Mouse (Mus musculus): Measurements from ENCODE around the gene Acbd4. TPM values are rescaled to one million over a fixed set of nuclear protein-coding genes. Genes with fewer than 3 reads are reported as not detected.

Acbd4 gene
- polyA plus RNA-seq, 1 experiment, result 19.4 TPM

- no peak overlapping the region for H3K9ac ChIP-seq (ENCODE audit: low read depth, poor library complexity, severe bottlenecking)
- no peaks in the 10 kb centered on the region for H3K27me3 ChIP-seq (ENCODE audit: control insufficient read depth, insufficient read depth, low read length, poor library complexity, severe bottlenecking)
- H3K36me3 ChIP-seq (ENCODE audit: control insufficient read depth, insufficient read depth, low read length, poor library complexity, severe bottlenecking), result no peaks in the 10 kb centered on the region
- H3K4me3 ChIP-seq (ENCODE audit: low read depth, low read length), result no peak overlapping the region
- no peak for TF ChIP-seq CTCF (IDR thresholded peaks at IDR 0.05; ENCODE audit: low read depth, low read length)
- TF ChIP-seq EP300 (IDR thresholded peaks at IDR 0.05; ENCODE audit: insufficient read depth, low read depth, low read length), result no peak
- no peak for TF ChIP-seq POLR2A (IDR thresholded peaks at IDR 0.05; ENCODE audit: insufficient read depth, low read length)
- H3K4me1 ChIP-seq (ENCODE audit: control insufficient read depth, insufficient read depth, low read length), result peaks cover under 1% of the 10 kb centered on the region
- no peaks in the 10 kb centered on the region for H3K9me3 ChIP-seq (replicated peaks; ENCODE audit: control insufficient read depth, insufficient read depth, low read length, poor library complexity, severe bottlenecking)
- no peak overlapping the region for H3K27ac ChIP-seq (ENCODE audit: insufficient read depth, low read length)
These were observed 1.1 kb upstream of the Acbd4 start for GRCm38 (mm10) chr11:103100361-103100760.

DNA sequence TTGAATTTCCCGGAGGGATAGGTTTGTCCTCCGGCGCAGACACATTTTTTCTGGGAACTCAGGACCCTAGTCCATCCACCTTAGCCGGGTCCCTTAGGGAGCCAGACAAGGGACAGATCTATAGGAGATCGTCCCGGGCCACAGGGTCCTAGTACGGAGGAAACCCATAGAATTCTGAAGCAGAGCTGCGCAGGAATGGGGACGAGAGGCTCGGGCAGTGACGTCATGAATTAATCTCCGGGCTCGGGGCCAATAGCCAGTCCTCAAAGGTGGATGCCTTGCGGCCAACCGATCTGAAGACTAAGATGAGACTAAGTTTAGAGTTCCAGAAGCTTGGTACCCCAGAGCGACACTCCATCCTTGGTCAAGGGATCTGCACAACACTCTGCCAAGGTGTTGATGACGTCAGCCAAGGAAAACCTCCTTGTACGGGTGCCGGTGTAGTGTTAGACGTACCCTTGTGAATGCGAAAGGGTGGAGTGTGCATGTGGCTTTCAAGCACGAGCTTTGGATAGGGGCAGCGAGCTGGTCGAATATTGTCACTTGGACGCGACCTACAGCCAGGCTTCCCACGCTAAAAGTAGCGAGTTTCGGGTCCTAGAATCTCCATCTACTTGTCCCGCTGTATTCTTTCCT lies 502 bp downstream of the Acbd4 start:
- Histone ChIP-seq H3K4me1 (ENCODE audit: control insufficient read depth, insufficient read depth, low read length) (no peaks in the 10 kb centered on the region), H3K9ac (ENCODE audit: low read depth, poor library complexity, severe bottlenecking) (peak overlapping the region; percentile 67), H3K27me3 (ENCODE audit: control insufficient read depth, insufficient read depth, low read length, poor library complexity, severe bottlenecking) (no peaks in the 10 kb centered on the region), H3K9me3 (replicated peaks; ENCODE audit: control insufficient read depth, insufficient read depth, low read length, poor library complexity, severe bottlenecking) (no peaks in the 10 kb centered on the region), H3K4me3 (ENCODE audit: low read depth, low read length) (peak overlapping the region; percentile 80), H3K36me3 (ENCODE audit: control insufficient read depth, insufficient read depth, low read length, poor library complexity, severe bottlenecking) (no peaks in the 10 kb centered on the region), H3K27ac (ENCODE audit: insufficient read depth, low read length) (0 out of 2 replicates have a peak overlapping the region, but pooled peaks have one; percentile 14)
- TF ChIP-seq POLR2A (IDR thresholded peaks at IDR 0.05; ENCODE audit: insufficient read depth, low read length), result no peak
- no peak for TF ChIP-seq EP300 (IDR thresholded peaks at IDR 0.05; ENCODE audit: insufficient read depth, low read depth, low read length)
- no peak for TF ChIP-seq CTCF (IDR thresholded peaks at IDR 0.05; ENCODE audit: low read depth, low read length)

- Histone ChIP-seq H3K27me3 (ENCODE audit: control insufficient read depth, insufficient read depth, low read length, poor library complexity, severe bottlenecking) (no peaks in the 10 kb centered on the region), H3K36me3 (ENCODE audit: control insufficient read depth, insufficient read depth, low read length, poor library complexity, severe bottlenecking) (no peaks in the 10 kb centered on the region), H3K4me1 (ENCODE audit: control insufficient read depth, insufficient read depth, low read length) (no peaks in the 10 kb centered on the region), H3K9ac (ENCODE audit: low read depth, poor library complexity, severe bottlenecking) (peak overlapping the region; percentile 67), H3K4me3 (ENCODE audit: low read depth, low read length) (peak overlapping the region; percentile 52), H3K27ac (ENCODE audit: insufficient read depth, low read length) (no peak overlapping the region), H3K9me3 (replicated peaks; ENCODE audit: control insufficient read depth, insufficient read depth, low read length, poor library complexity, severe bottlenecking) (no peaks in the 10 kb centered on the region)
- peak; percentile 65; the same call in 1 of the 2 replicates for TF ChIP-seq EP300 (IDR thresholded peaks at IDR 0.05; ENCODE audit: insufficient read depth, low read depth, low read length)
- TF ChIP-seq POLR2A (IDR thresholded peaks at IDR 0.05; ENCODE audit: insufficient read depth, low read length), result peak; percentile 34
- TF ChIP-seq CTCF (IDR thresholded peaks at IDR 0.05; ENCODE audit: low read depth, low read length), result peak; percentile 100
These were observed 1.4 kb downstream of the Acbd4 start for GRCm38 (mm10) chr11:103102725-103103349.

DNA sequence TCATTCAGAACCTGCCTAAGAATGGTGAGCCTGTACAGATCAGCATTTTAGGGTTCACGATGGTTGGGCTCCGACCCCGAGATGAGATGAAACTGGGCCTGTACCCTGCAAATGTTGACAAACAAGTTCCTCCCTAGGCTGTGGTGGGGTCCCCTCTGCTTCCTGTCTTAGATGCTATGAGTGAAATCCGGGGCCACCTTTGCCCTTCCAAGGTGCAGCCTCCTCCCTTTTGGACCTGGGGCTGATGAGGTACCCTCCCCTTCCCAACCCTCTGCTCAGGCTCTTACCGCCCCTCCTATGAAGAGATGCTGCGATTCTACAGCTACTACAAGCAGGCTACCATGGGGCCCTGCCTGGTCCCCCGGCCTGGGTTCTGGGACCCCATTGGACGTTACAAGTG lies 2.1 kb downstream of the Acbd4 start:
- Histone ChIP-seq H3K36me3 (ENCODE audit: control insufficient read depth, insufficient read depth, low read length, poor library complexity, severe bottlenecking) (no peaks in the 10 kb centered on the region), H3K4me1 (ENCODE audit: control insufficient read depth, insufficient read depth, low read length) (no peaks in the 10 kb centered on the region), H3K27me3 (ENCODE audit: control insufficient read depth, insufficient read depth, low read length, poor library complexity, severe bottlenecking) (no peaks in the 10 kb centered on the region), H3K4me3 (ENCODE audit: low read depth, low read length) (no peak overlapping the region), H3K9ac (ENCODE audit: low read depth, poor library complexity, severe bottlenecking) (no peak overlapping the region; the same call in 1 of the 2 replicates), H3K9me3 (replicated peaks; ENCODE audit: control insufficient read depth, insufficient read depth, low read length, poor library complexity, severe bottlenecking) (no peaks in the 10 kb centered on the region), H3K27ac (ENCODE audit: insufficient read depth, low read length) (no peak overlapping the region)
- TF ChIP-seq CTCF (IDR thresholded peaks at IDR 0.05; ENCODE audit: low read depth, low read length) (no peak), EP300 (IDR thresholded peaks at IDR 0.05; ENCODE audit: insufficient read depth, low read depth, low read length) (no peak), POLR2A (IDR thresholded peaks at IDR 0.05; ENCODE audit: insufficient read depth, low read length) (no peak)

DNA sequence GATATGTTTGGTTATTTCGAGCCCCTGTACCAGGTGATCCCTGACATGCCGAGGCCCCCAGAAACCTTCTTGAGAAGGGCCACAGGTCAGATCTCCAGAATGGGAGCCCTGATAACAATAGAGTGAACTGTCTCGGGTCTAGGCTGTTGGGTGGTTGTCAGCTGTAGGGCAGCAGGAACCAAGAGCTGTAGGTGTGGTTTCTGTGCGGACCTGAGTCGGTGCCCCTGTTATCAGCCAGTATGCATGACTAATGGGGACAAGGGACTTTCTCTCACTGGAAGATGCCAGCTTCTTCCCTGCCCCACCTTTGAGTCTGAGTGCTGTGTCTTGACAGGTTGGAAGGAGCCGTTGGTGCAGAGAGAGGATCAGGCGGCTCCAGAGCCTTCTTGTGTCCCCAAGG lies 3.0 kb downstream of the Acbd4 start:
- no peaks in the 10 kb centered on the region for H3K4me1 ChIP-seq (ENCODE audit: control insufficient read depth, insufficient read depth, low read length)
- H3K9ac ChIP-seq (ENCODE audit: low read depth, poor library complexity, severe bottlenecking), result no peak overlapping the region
- H3K27ac ChIP-seq (ENCODE audit: insufficient read depth, low read length), result no peak overlapping the region
- 0 out of 2 replicates have a peak, but pooled peaks cover 3% of the 10 kb centered on the region for H3K36me3 ChIP-seq (ENCODE audit: control insufficient read depth, insufficient read depth, low read length, poor library complexity, severe bottlenecking)
- TF ChIP-seq EP300 (IDR thresholded peaks at IDR 0.05; ENCODE audit: insufficient read depth, low read depth, low read length) (no peak), CTCF (IDR thresholded peaks at IDR 0.05; ENCODE audit: low read depth, low read length) (no peak), POLR2A (IDR thresholded peaks at IDR 0.05; ENCODE audit: insufficient read depth, low read length) (no peak)
- no peak overlapping the region for H3K4me3 ChIP-seq (ENCODE audit: low read depth, low read length)
- H3K27me3 ChIP-seq (ENCODE audit: control insufficient read depth, insufficient read depth, low read length, poor library complexity, severe bottlenecking), result no peaks in the 10 kb centered on the region
- H3K9me3 ChIP-seq (replicated peaks; ENCODE audit: control insufficient read depth, insufficient read depth, low read length, poor library complexity, severe bottlenecking), result no peaks in the 10 kb centered on the region

DNA sequence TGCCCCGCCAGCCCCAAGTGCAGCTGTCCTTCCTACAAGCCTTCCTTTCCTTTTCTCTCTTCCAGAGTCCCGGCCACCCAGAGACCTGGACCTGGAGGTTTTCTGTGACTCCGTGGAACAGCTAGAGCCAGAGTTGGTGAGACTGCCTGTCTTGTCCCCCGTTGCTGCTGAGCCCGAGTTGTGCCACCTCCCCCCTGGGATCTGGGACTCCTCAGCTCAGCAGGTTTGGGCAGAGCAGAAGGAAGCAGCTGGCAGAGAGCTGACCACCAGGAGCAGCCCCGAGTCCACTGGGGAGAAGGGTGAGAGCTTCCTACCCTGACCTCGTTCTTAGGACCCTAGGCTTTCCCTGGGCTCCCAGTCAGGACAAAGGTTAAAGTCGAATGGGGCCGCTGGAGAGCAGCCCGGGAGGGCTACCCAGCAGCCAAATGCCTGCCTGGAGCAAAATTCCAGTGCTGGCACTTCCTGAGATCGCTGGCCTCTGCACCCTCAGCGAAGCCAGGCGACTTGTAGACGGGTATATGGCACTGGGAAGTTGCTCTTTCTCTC lies 3.8 kb downstream of the Acbd4 start:
- Histone ChIP-seq H3K9me3 (replicated peaks; ENCODE audit: control insufficient read depth, insufficient read depth, low read length, poor library complexity, severe bottlenecking) (no peaks in the 10 kb centered on the region), H3K4me3 (ENCODE audit: low read depth, low read length) (no peak overlapping the region), H3K36me3 (ENCODE audit: control insufficient read depth, insufficient read depth, low read length, poor library complexity, severe bottlenecking) (0 out of 2 replicates have a peak, but pooled peaks cover 3% of the 10 kb centered on the region), H3K27ac (ENCODE audit: insufficient read depth, low read length) (no peak overlapping the region), H3K4me1 (ENCODE audit: control insufficient read depth, insufficient read depth, low read length) (no peaks in the 10 kb centered on the region), H3K9ac (ENCODE audit: low read depth, poor library complexity, severe bottlenecking) (no peak overlapping the region), H3K27me3 (ENCODE audit: control insufficient read depth, insufficient read depth, low read length, poor library complexity, severe bottlenecking) (no peaks in the 10 kb centered on the region)
- no peak for TF ChIP-seq EP300 (IDR thresholded peaks at IDR 0.05; ENCODE audit: insufficient read depth, low read depth, low read length)
- TF ChIP-seq POLR2A (IDR thresholded peaks at IDR 0.05; ENCODE audit: insufficient read depth, low read length), result no peak
- TF ChIP-seq CTCF (IDR thresholded peaks at IDR 0.05; ENCODE audit: low read depth, low read length), result no peak

Measured in ES-Bruce4 (cell line).